Mouse (Mus musculus) small intestine, adult 2 months (tissue): Measurements from ENCODE around the gene R3hdm4.

Source experiments
- CTCF ChIP-seq: fragments of 200-500 bp; IDR thresholded peaks from 2 replicates; pipeline ENCODE4 v1.5.1; 2012; ENCODE audit warnings: low read depth, mild to moderate bottlenecking, control low read depth, inconsistent platforms, low read length, moderate library complexity, mixed read lengths; ENCODE audit not compliant: insufficient replicate concordance, insufficient read length; ENCODE audit errors: extremely low read depth
- POLR2A ChIP-seq: fragments of 200-500 bp; IDR thresholded peaks from 2 replicates; pipeline ENCODE4 v1.6.1; 2012; ENCODE audit warnings: low read depth, mild to moderate bottlenecking, control low read depth, inconsistent platforms, low read length, moderate library complexity

DNA sequence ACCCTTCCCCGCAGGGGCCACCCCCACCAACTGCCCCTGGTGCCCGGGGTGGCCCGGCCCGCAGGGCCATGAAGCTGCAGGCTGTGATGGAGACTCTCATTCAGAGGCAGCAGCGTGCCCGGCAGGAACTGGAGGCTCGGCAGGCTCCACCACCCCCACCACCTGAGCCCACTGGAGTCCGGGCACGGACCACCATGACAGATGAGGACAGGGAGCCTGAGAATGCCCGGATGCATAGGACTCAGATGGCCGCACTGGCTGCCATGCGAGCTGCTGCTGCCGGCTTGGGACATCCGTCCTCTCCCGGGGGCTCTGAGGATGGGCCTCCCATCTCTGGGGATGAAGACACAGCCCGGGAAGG is 9.8 kb upstream of the R3hdm4 start:
- TF ChIP-seq POLR2A (no peak), CTCF (no peak)
